Mouse (Mus musculus) olfactory bulb, adult 2 months (tissue): ENCODE data around the gene Skint3. TPM values are rescaled to one million over a fixed set of nuclear protein-coding genes. Genes with fewer than 3 reads are reported as not detected.
"Not testable (repeated sequence)": the region's sequence is repeated elsewhere in the genome, so short reads cannot be mapped to it uniquely, and the experiment has no call there.

Source experiments
- H3K27ac ChIP-seq: fragments of 200-500 bp; 2 replicates; pipeline ENCODE4 v1.5.1; 2012; ENCODE audit warnings: low read depth, low read length; ENCODE audit not compliant: insufficient read depth
- H3K4me1 ChIP-seq: fragments of 200-500 bp; 2 replicates; pipeline ENCODE4 v1.6.1; 2012; ENCODE audit warnings: low read length; ENCODE audit not compliant: control insufficient read depth, insufficient read depth
- H3K4me3 ChIP-seq: fragments of 200-500 bp; 2 replicates; pipeline ENCODE4 v1.5.1; 2012; ENCODE audit warnings: mild to moderate bottlenecking, low read depth, low read length, moderate library complexity; ENCODE audit not compliant: insufficient read depth
- CTCF ChIP-seq: fragments of 200-500 bp; IDR thresholded peaks from 2 replicates; pipeline ENCODE4 v1.5.1; 2012; ENCODE audit warnings: low read depth, mild to moderate bottlenecking, low read length, moderate library complexity; ENCODE audit not compliant: insufficient read depth
- POLR2A ChIP-seq: fragments of 200-500 bp; IDR thresholded peaks from 2 replicates; pipeline ENCODE4 v1.6.1; 2012; ENCODE audit warnings: mild to moderate bottlenecking, low read depth, low read length, moderate library complexity; ENCODE audit not compliant: insufficient read depth
- WGBS: fragments of 180-500 bp; shearing (Covaris S2); methylation state at CpG from one replicate; pipeline ENCODE4 v1.1.7; 2018; 5-methylcytosine and 5-hydroxymethylcytosine counted together
- polyA plus RNA-seq: library from polyadenylated mRNA; stranded (reverse); fragments of >200 nt; gene quantifications from 2 replicates; pipeline ENCODE4 v1.2.4, GENCODE M21; 2012; ENCODE audit warnings: low replicate concordance; ENCODE audit not compliant: missing spikeins, insufficient read depth, insufficient read length

Gene Skint3
- polyA plus RNA-seq, result not detected in 2 replicates

DNA sequence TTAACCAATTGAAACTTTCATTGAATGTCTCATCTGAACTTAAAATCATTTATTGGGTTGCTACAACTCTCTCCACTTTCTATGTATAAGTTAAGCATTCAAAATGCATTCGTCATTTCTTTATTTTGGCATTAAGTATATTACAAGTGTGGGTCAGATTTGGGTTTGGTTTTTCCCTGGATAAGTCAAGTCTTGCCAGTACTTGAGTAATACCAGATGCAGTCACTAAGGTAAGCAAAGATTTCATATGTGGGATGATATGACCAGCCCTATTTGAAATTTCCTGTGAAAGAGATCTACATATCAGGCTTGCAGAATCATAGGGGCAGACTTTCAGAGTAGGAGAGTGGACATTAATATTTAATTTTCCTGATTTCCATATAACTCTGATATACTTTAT lies at the start of gene Skint3:
Skint3 (plus strand) TSS at position 301 of the 400 bp plus-strand sequence.
- TF ChIP-seq POLR2A (no peak), CTCF (no peak)
- Histone ChIP-seq H3K4me1 (no peaks in the 10 kb centered on the region), H3K27ac (no peak within 1 kb of the TSS), H3K4me3 (no peak within 1 kb of the TSS)
- WGBS, result 85% methylated on average over 1 of the region's 1 CpGs

- H3K4me3 ChIP-seq, result no peak overlapping the region
- WGBS, result 58% methylated on average over 1 of the region's 1 CpGs
- H3K4me1 ChIP-seq, result no peaks in the 10 kb centered on the region
- no peak overlapping the region for H3K27ac ChIP-seq
- no peak for TF ChIP-seq CTCF
- TF ChIP-seq POLR2A, result no peak
Measured at GRCm38 (mm10) chr4:112243416-112243815, 11.4 kb downstream of the Skint3 start.

- Histone ChIP-seq H3K27ac (no peak overlapping the region), H3K4me1 (no peaks in the 10 kb centered on the region), H3K4me3 (no peak overlapping the region)
- no peak for TF ChIP-seq POLR2A
- TF ChIP-seq CTCF, result no peak
- WGBS, result 90% methylated on average over 3 of the region's 3 CpGs
Measured at GRCm38 (mm10) chr4:112243951-112244350, 11.9 kb downstream of the Skint3 start.

GRCm38 (mm10) chr4:112256022-112256421 lies 24.0 kb downstream of the Skint3 start:
- WGBS, result 78% methylated on average over 5 of the region's 5 CpGs
- H3K27ac ChIP-seq, result no peak overlapping the region
- TF ChIP-seq CTCF (no peak), POLR2A (no peak)
- no peaks in the 10 kb centered on the region for H3K4me1 ChIP-seq
- no peak overlapping the region for H3K4me3 ChIP-seq

GRCm38 (mm10) chr4:112287178-112287974 lies 55.3 kb downstream of the Skint3 start:
- TF ChIP-seq POLR2A (no peak), CTCF (no peak)
- 86% methylated on average over 12 of the region's 12 CpGs for WGBS
- Histone ChIP-seq H3K4me3 (no peak overlapping the region), H3K4me1 (no peaks in the 10 kb centered on the region), H3K27ac (no peak overlapping the region)

DNA sequence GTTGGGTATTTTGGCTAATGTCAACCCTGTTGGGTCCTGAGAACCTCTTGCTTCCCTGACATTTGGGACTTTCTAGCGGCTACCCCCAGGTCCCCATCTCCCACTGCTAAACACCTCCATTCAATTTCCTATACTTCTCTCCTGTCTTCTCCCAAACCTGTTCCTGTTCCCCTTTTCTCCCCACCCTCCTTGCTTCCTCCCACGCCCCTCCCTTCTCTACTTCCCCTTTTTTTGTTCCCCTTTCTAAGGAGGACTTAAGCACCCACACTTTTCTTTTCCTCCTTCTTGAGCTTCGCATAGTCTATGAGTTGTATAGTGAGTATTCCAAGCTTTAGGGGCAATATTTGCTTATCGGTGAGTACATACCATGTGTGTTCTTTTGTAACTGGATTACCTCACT lies 56.4 kb downstream of the Skint3 start:
- no peak for TF ChIP-seq POLR2A
- TF ChIP-seq CTCF, result no peak
- Histone ChIP-seq H3K4me1 (no peaks in the 10 kb centered on the region), H3K4me3 (no peak overlapping the region), H3K27ac (no peak overlapping the region)
- 85% methylated on average over 4 of the region's 4 CpGs for WGBS

- H3K4me3 ChIP-seq, result no peak overlapping the region
- H3K27ac ChIP-seq, result no peak overlapping the region
- no peak for TF ChIP-seq POLR2A
- TF ChIP-seq CTCF, result no peak
- H3K4me1 ChIP-seq, result no peaks in the 10 kb centered on the region
- WGBS, result 70% methylated on average over 1 of the region's 1 CpGs
Measured at GRCm38 (mm10) chr4:112302305-112302704, 70.3 kb downstream of the Skint3 start.

GRCm38 (mm10) chr4:112302855-112303509 lies 70.9 kb downstream of the Skint3 start:
- WGBS, result 88% methylated on average over 3 of the region's 3 CpGs
- Histone ChIP-seq H3K27ac (no peak overlapping the region), H3K4me1 (no peaks in the 10 kb centered on the region), H3K4me3 (no peak overlapping the region)
- TF ChIP-seq CTCF (no peak), POLR2A (no peak)

DNA sequence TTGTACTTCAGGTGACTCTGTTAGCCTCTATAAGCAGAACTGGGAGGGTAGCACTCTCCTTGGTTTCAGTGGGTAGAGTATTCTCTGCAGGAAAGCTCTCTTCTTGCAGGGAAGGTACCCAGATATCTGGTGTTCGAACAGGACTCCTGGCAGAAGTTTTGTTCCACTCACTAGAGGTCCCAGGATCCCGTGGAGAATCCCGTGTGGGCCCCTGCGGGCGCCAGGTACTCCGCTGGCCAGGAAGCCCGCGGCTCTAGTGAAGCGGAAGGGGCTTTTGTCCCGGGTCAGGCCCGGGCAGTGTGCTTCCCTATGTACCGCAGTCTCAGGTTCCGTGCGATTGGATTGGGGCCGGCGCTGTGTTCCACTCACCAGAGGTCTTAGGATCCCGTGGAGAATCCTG lies 117.1 kb downstream of the Skint3 start:
- WGBS, result 91% methylated on average over 17 of the region's 17 CpGs
- not testable (repeated sequence) for H3K4me3 ChIP-seq, H3K27ac ChIP-seq, H3K4me1 ChIP-seq

Other genes starting within 250 kb of the Skint3 start
- gene Skint1, start 226.0 kb upstream of the Skint3 start, polyA plus RNA-seq, result not detected in 2 replicates
- gene Skint4, start 160.2 kb upstream of the Skint3 start, polyA plus RNA-seq, result not detected in 2 replicates
- gene Skint9, start 201.7 kb downstream of the Skint3 start, polyA plus RNA-seq, result not detected in 2 replicates